Mouse (Mus musculus): ENCODE measurements around the gene Sez6.

GRCm38 (mm10) chr11:77975873-77976272, 45.3 kb downstream of the Sez6 start:
- no peak for TF ChIP-seq CTCF (conservative IDR thresholded peaks at IDR 0.05; ENCODE audit: low read length)
- TF ChIP-seq NANOG (IDR thresholded peaks at IDR 0.05; ENCODE audit: borderline replicate concordance, low read length): no peak
- TF ChIP-seq POU5F1 (IDR thresholded peaks at IDR 0.05; ENCODE audit: borderline replicate concordance, low read length): no peak

All from E14TG2a.4 (cell line).